Mouse (Mus musculus): Measurements from ENCODE around the gene Pds5b. TPM values are rescaled to one million over a fixed set of nuclear protein-coding genes. Genes with fewer than 3 reads are reported as not detected.
A peak's percentile ranks its signal among the peaks of the same experiment; 100 is the strongest.
"Not testable (repeated sequence)": the region's sequence is repeated elsewhere in the genome, so short reads cannot be mapped to it uniquely, and the experiment has no call there.

Gene Pds5b
- polyA plus RNA-seq, 1 experiment: 3.2 TPM

GRCm38 (mm10) chr5:150652578-150652977, 21.0 kb upstream of the Pds5b start:
- Histone ChIP-seq H3K4me3 (ENCODE audit: extremely low read depth, insufficient read depth, insufficient read length) (no peak overlapping the region), H3K36me3 (ENCODE audit: control insufficient read depth, insufficient read depth, low read length) (peaks cover 7% of the 10 kb centered on the region; the same call in 1 of the 2 replicates), H3K27me3 (ENCODE audit: control insufficient read depth, insufficient read depth, low read length) (no peaks in the 10 kb centered on the region), H3K27ac (ENCODE audit: insufficient read depth, low read length) (no peak overlapping the region), H3K4me1 (ENCODE audit: control insufficient read depth, insufficient read depth, insufficient read length) (no peaks in the 10 kb centered on the region)
- no peak for DNase-seq (ENCODE audit: low read depth in 1 of 2, low spot score in 2 of 2)
- no peak for TF ChIP-seq POLR2A (IDR thresholded peaks at IDR 0.05; ENCODE audit: low read depth, low read length)
- TF ChIP-seq CTCF (IDR thresholded peaks at IDR 0.05; ENCODE audit: extremely low read depth, insufficient read depth, insufficient read length, insufficient replicate concordance): no peak
- WGBS: 89% methylated on average over 2 of the region's 2 CpGs

GRCm38 (mm10) chr5:150654548-150654947, 19.0 kb upstream of the Pds5b start:
- H3K4me3 ChIP-seq (ENCODE audit: extremely low read depth, insufficient read depth, insufficient read length): no peak overlapping the region
- peaks cover 1% of the 10 kb centered on the region; the same call in 1 of the 2 replicates for H3K36me3 ChIP-seq (ENCODE audit: control insufficient read depth, insufficient read depth, low read length)
- no peaks in the 10 kb centered on the region for H3K27me3 ChIP-seq (ENCODE audit: control insufficient read depth, insufficient read depth, low read length)
- TF ChIP-seq CTCF (IDR thresholded peaks at IDR 0.05; ENCODE audit: extremely low read depth, insufficient read depth, insufficient read length, insufficient replicate concordance) (no peak), POLR2A (IDR thresholded peaks at IDR 0.05; ENCODE audit: low read depth, low read length) (no peak)
- no peaks in the 10 kb centered on the region for H3K4me1 ChIP-seq (ENCODE audit: control insufficient read depth, insufficient read depth, insufficient read length)
- DNase-seq (ENCODE audit: low read depth in 1 of 2, low spot score in 2 of 2): no peak
- no peak overlapping the region for H3K27ac ChIP-seq (ENCODE audit: insufficient read depth, low read length)

GRCm38 (mm10) chr5:150659425-150659824, 14.1 kb upstream of the Pds5b start:
- H3K4me1 ChIP-seq (ENCODE audit: control insufficient read depth, insufficient read depth, insufficient read length); H3K27me3 ChIP-seq (ENCODE audit: control insufficient read depth, insufficient read depth, low read length); H3K4me3 ChIP-seq (ENCODE audit: extremely low read depth, insufficient read depth, insufficient read length); DNase-seq (ENCODE audit: low read depth in 1 of 2, low spot score in 2 of 2); H3K36me3 ChIP-seq (ENCODE audit: control insufficient read depth, insufficient read depth, low read length); H3K27ac ChIP-seq (ENCODE audit: insufficient read depth, low read length): not testable (repeated sequence)
- 80% methylated on average over 6 of the region's 6 CpGs for WGBS

GRCm38 (mm10) chr5:150660296-150660695, 13.2 kb upstream of the Pds5b start:
- H3K27ac ChIP-seq (ENCODE audit: insufficient read depth, low read length); H3K4me3 ChIP-seq (ENCODE audit: extremely low read depth, insufficient read depth, insufficient read length); H3K27me3 ChIP-seq (ENCODE audit: control insufficient read depth, insufficient read depth, low read length); DNase-seq (ENCODE audit: low read depth in 1 of 2, low spot score in 2 of 2); H3K4me1 ChIP-seq (ENCODE audit: control insufficient read depth, insufficient read depth, insufficient read length); H3K36me3 ChIP-seq (ENCODE audit: control insufficient read depth, insufficient read depth, low read length): not testable (repeated sequence)
- 91% methylated on average over 3 of the region's 3 CpGs for WGBS

- not testable (repeated sequence) for H3K4me1 ChIP-seq (ENCODE audit: control insufficient read depth, insufficient read depth, insufficient read length); DNase-seq (ENCODE audit: low read depth in 1 of 2, low spot score in 2 of 2); H3K4me3 ChIP-seq (ENCODE audit: extremely low read depth, insufficient read depth, insufficient read length); H3K27ac ChIP-seq (ENCODE audit: insufficient read depth, low read length); H3K36me3 ChIP-seq (ENCODE audit: control insufficient read depth, insufficient read depth, low read length); H3K27me3 ChIP-seq (ENCODE audit: control insufficient read depth, insufficient read depth, low read length)
- 78% methylated on average over 7 of the region's 7 CpGs for WGBS
Observed at GRCm38 (mm10) chr5:150663926-150664325, 9.6 kb upstream of the Pds5b start.

- peak overlapping the region; percentile 89 for H3K27ac ChIP-seq (ENCODE audit: insufficient read depth, low read length)
- H3K36me3 ChIP-seq (ENCODE audit: control insufficient read depth, insufficient read depth, low read length): peaks cover 9% of the 10 kb centered on the region
- TF ChIP-seq CTCF (IDR thresholded peaks at IDR 0.05; ENCODE audit: extremely low read depth, insufficient read depth, insufficient read length, insufficient replicate concordance): no peak
- TF ChIP-seq POLR2A (IDR thresholded peaks at IDR 0.05; ENCODE audit: low read depth, low read length): no peak
- no peak for DNase-seq (ENCODE audit: low read depth in 1 of 2, low spot score in 2 of 2)
- under 1% methylated on average over 10 of the region's 10 CpGs for WGBS
- peaks cover 5% of the 10 kb centered on the region for H3K4me1 ChIP-seq (ENCODE audit: control insufficient read depth, insufficient read depth, insufficient read length)
- no peaks in the 10 kb centered on the region for H3K27me3 ChIP-seq (ENCODE audit: control insufficient read depth, insufficient read depth, low read length)
- peak overlapping the region; percentile 84 for H3K4me3 ChIP-seq (ENCODE audit: extremely low read depth, insufficient read depth, insufficient read length)
Observed at GRCm38 (mm10) chr5:150664794-150665131, 8.8 kb upstream of the Pds5b start.

GRCm38 (mm10) chr5:150665132-150665954, 8.2 kb upstream of the Pds5b start:
- Histone ChIP-seq H3K4me1 (ENCODE audit: control insufficient read depth, insufficient read depth, insufficient read length) (peaks cover 5% of the 10 kb centered on the region), H3K4me3 (ENCODE audit: extremely low read depth, insufficient read depth, insufficient read length) (peak overlapping the region; percentile 84), H3K27me3 (ENCODE audit: control insufficient read depth, insufficient read depth, low read length) (no peaks in the 10 kb centered on the region), H3K27ac (ENCODE audit: insufficient read depth, low read length) (peak overlapping the region; percentile 89), H3K36me3 (ENCODE audit: control insufficient read depth, insufficient read depth, low read length) (peaks cover 8% of the 10 kb centered on the region)
- peak; percentile 92 to 99 for DNase-seq (ENCODE audit: low read depth in 1 of 2, low spot score in 2 of 2)
- WGBS: under 1% methylated on average over 52 of the region's 52 CpGs
- TF ChIP-seq POLR2A (IDR thresholded peaks at IDR 0.05; ENCODE audit: low read depth, low read length): peak; percentile 48
- TF ChIP-seq CTCF (IDR thresholded peaks at IDR 0.05; ENCODE audit: extremely low read depth, insufficient read depth, insufficient read length, insufficient replicate concordance): peak; percentile 80; the same call in 1 of the 2 replicates

- not testable (repeated sequence) for H3K36me3 ChIP-seq (ENCODE audit: control insufficient read depth, insufficient read depth, low read length); DNase-seq (ENCODE audit: low read depth in 1 of 2, low spot score in 2 of 2); H3K4me1 ChIP-seq (ENCODE audit: control insufficient read depth, insufficient read depth, insufficient read length); H3K27me3 ChIP-seq (ENCODE audit: control insufficient read depth, insufficient read depth, low read length)
- Histone ChIP-seq H3K27ac (ENCODE audit: insufficient read depth, low read length) (peak within 1 kb of the TSS; percentile 89), H3K4me3 (ENCODE audit: extremely low read depth, insufficient read depth, insufficient read length) (peak within 1 kb of the TSS; percentile 84)
- WGBS: 93% methylated on average over 9 of the region's 9 CpGs
Observed at GRCm38 (mm10) chr5:150666133-150666739, 7.3 kb upstream of the Pds5b start, which contains the start of gene N4bp2l2. Gene N4bp2l2, minus strand, starts transcription at chr5:150666183.
